Mouse (Mus musculus): ENCODE data around the gene Ttc6. TPM values are rescaled to one million over a fixed set of nuclear protein-coding genes. Genes with fewer than 3 reads are reported as not detected.

The Ttc6 gene
- polyA plus RNA-seq, 1 experiment from 2014 or later, result 0.78 TPM

- ATAC-seq (ENCODE audit: low FRiP score, low read depth), result no peak
- H3K36me3 ChIP-seq, result no peaks in the 10 kb centered on the region
- H3K9me3 ChIP-seq, result no peaks in the 10 kb centered on the region
- H3K4me3 ChIP-seq, result peak overlapping the region; percentile 13
- H3K27ac ChIP-seq (replicated peaks), result no peak overlapping the region
- H3K4me2 ChIP-seq, result peak overlapping the region; percentile 41
- H3K9ac ChIP-seq, result no peak overlapping the region
- H3K27me3 ChIP-seq, result peaks cover 85% of the 10 kb centered on the region
- 0 out of 2 replicates have a peak, but pooled peaks cover 8% of the 10 kb centered on the region for H3K4me1 ChIP-seq (replicated peaks)
- under 1% methylated on average over 63 of the region's 63 CpGs for WGBS
Observed at GRCm38 (mm10) chr12:57538588-57539550, 25.0 kb upstream of the Ttc6 start.

DNA sequence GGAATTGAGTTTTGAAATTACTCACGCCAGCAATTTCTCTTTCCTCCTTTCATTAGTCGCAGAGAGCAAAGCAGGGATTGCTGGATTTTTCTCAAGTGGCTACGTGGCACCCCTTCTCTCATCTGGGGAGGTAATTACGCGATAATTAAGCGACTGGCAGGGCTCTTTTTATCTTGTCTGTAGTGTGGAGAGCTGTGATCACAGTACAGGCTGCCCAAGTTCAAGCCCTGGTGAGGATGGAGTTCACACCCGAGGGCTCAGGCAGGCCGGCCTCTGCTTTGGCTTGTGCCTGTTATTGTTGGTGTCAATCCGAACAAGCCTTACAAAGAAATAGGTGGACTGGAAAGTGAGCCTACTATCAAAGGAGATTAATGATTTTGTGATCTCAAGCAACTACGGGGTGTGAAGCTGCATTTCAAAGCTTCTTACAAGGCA is 24.3 kb upstream of the Ttc6 start:
- Histone ChIP-seq H3K9me3 (no peaks in the 10 kb centered on the region), H3K4me3 (no peak overlapping the region), H3K9ac (no peak overlapping the region), H3K4me1 (replicated peaks) (0 out of 2 replicates have a peak, but pooled peaks cover 8% of the 10 kb centered on the region), H3K27ac (replicated peaks) (no peak overlapping the region), H3K4me2 (no peak overlapping the region), H3K27me3 (peaks cover 85% of the 10 kb centered on the region), H3K36me3 (no peaks in the 10 kb centered on the region)
- no peak for ATAC-seq (ENCODE audit: low FRiP score, low read depth)
- WGBS, result 1% methylated on average over 10 of the region's 10 CpGs

DNA sequence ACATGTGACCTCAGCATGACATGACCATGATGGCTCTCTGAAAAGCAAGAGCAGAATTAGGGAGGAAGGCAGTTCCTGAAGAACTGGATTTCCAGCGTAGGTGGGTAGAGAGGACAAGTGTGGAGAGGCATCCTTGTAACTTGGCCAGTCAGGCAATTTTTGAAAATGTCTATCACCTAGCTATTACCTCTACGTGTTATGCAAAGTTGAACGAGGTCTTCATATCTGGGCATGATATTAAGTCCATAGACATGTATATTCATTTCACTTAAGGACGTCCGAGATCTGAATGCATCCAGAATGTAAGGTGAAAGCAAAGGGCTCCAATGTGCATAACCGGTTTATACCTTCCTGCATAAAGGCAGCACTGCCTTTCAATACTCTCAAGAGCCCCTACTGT is 22.8 kb upstream of the Ttc6 start:
- 6% methylated on average over 6 of the region's 6 CpGs for WGBS
- Histone ChIP-seq H3K36me3 (no peaks in the 10 kb centered on the region), H3K27me3 (peaks cover 85% of the 10 kb centered on the region), H3K4me2 (no peak overlapping the region), H3K9ac (no peak overlapping the region), H3K4me3 (no peak overlapping the region), H3K27ac (replicated peaks) (no peak overlapping the region), H3K4me1 (replicated peaks) (peaks cover 19% of the 10 kb centered on the region), H3K9me3 (no peaks in the 10 kb centered on the region)
- no peak for ATAC-seq (ENCODE audit: low FRiP score, low read depth)

DNA sequence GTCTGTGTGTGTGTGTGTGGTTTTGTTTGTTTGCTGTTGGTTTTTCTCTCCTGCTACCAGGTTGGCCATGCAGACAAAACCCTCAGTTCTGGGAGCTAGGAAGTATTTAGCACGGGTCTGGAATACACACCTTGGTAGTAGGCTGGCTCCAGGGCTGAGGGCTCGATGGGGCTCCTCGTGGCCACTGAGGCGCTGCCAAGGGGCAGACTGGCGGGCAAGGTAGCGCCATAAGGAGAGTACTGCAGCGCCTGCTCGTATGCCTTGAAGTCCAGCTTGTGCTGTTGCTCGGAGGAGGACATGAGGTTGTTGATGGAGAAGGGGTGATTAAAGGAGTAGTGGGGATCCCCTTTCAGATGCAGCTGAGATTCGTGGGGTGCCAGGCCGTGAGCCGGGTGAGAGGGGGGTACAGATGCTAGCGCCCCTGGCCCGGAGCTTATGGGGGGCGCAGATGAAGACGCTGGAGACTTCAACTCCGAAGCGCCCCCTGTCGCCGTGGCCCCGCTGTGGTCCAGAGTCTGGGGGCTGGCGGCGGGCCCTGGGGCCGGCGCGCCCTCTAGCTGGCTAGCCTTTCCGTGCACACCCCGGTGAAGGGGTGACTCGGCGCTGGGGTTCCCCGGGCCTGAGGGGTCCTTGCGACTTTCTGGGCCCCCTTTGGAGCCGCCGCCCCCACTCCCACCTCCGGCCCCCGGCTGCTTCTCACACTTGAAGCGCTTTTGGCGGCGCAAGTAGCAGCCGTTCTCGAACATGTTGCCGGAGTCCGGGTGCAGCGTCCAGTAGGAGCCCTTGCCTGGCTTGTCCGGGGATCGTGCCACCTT is 21.8 kb upstream of the Ttc6 start:
- peaks cover 23% of the 10 kb centered on the region for H3K4me1 ChIP-seq (replicated peaks)
- under 1% methylated on average over 46 of the region's 46 CpGs for WGBS
- no peaks in the 10 kb centered on the region for H3K36me3 ChIP-seq
- H3K27ac ChIP-seq (replicated peaks), result no peak overlapping the region
- H3K9ac ChIP-seq, result no peak overlapping the region
- ATAC-seq (ENCODE audit: low FRiP score, low read depth), result no peak
- peaks cover 85% of the 10 kb centered on the region for H3K27me3 ChIP-seq
- no peaks in the 10 kb centered on the region for H3K9me3 ChIP-seq
- no peak overlapping the region for H3K4me3 ChIP-seq
- no peak overlapping the region for H3K4me2 ChIP-seq

GRCm38 (mm10) chr12:57542746-57543626 is 20.9 kb upstream of the Ttc6 start:
- Histone ChIP-seq H3K4me2 (no peak overlapping the region), H3K36me3 (no peaks in the 10 kb centered on the region), H3K4me3 (no peak overlapping the region), H3K27me3 (peaks cover 89% of the 10 kb centered on the region), H3K9me3 (no peaks in the 10 kb centered on the region), H3K4me1 (replicated peaks) (peaks cover 23% of the 10 kb centered on the region), H3K27ac (replicated peaks) (no peak overlapping the region), H3K9ac (no peak overlapping the region)
- no peak for ATAC-seq (ENCODE audit: low FRiP score, low read depth)
- under 1% methylated on average over 63 of the region's 63 CpGs for WGBS

DNA sequence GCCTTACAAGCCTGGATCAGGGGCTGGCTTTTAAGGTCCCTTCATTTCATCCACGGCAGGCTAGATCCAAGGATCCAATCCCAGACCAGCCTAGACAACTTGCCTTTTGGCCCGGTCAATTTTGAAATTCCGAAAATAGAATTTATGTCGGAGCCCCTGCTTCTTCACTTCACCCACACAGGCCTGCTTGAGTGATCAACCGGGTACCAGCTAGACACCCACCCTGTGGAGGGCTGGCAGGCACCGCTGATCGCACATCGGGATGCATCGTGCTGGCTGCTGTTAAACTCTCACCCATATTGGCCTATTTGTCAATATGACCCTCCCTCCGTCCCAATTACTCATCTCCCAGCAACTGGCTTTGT is 20.3 kb upstream of the Ttc6 start:
- Histone ChIP-seq H3K4me2 (no peak overlapping the region), H3K27ac (replicated peaks) (no peak overlapping the region), H3K4me3 (no peak overlapping the region), H3K4me1 (replicated peaks) (peaks cover 23% of the 10 kb centered on the region), H3K27me3 (peaks cover 90% of the 10 kb centered on the region), H3K9me3 (no peaks in the 10 kb centered on the region), H3K36me3 (no peaks in the 10 kb centered on the region), H3K9ac (no peak overlapping the region)
- WGBS, result 2% methylated on average over 10 of the region's 10 CpGs
- ATAC-seq (ENCODE audit: low FRiP score, low read depth), result no peak

GRCm38 (mm10) chr12:57544641-57545370 is 19.1 kb upstream of the Ttc6 start:
- peak overlapping the region; percentile 35 for H3K4me3 ChIP-seq
- peaks cover 18% of the 10 kb centered on the region for H3K4me1 ChIP-seq (replicated peaks)
- H3K27ac ChIP-seq (replicated peaks), result no peak overlapping the region
- H3K36me3 ChIP-seq, result no peaks in the 10 kb centered on the region
- no peak for ATAC-seq (ENCODE audit: low FRiP score, low read depth)
- H3K9me3 ChIP-seq, result no peaks in the 10 kb centered on the region
- peak overlapping the region; percentile 72 for H3K4me2 ChIP-seq
- H3K9ac ChIP-seq, result no peak overlapping the region
- under 1% methylated on average over 31 of the region's 31 CpGs for WGBS
- H3K27me3 ChIP-seq, result peaks cover 91% of the 10 kb centered on the region

- H3K27ac ChIP-seq (replicated peaks), result no peak overlapping the region
- WGBS, result 0% methylated on average over 63 of the region's 106 CpGs
- peak overlapping the region; percentile 72 for H3K4me2 ChIP-seq
- H3K27me3 ChIP-seq, result peaks cover 96% of the 10 kb centered on the region
- H3K4me1 ChIP-seq (replicated peaks), result peaks cover 18% of the 10 kb centered on the region
- no peak overlapping the region for H3K9ac ChIP-seq
- H3K4me3 ChIP-seq, result peak overlapping the region; percentile 35
- H3K9me3 ChIP-seq, result no peaks in the 10 kb centered on the region
- ATAC-seq (ENCODE audit: low FRiP score, low read depth), result peak; percentile 57; the same call in 1 of the 2 replicates
- no peaks in the 10 kb centered on the region for H3K36me3 ChIP-seq
Observed at GRCm38 (mm10) chr12:57545371-57546241, 18.3 kb upstream of the Ttc6 start.

GRCm38 (mm10) chr12:57546415-57547201 is 17.3 kb upstream of the Ttc6 start, which contains the start of gene Foxa1:
Foxa1 (minus strand) TSS chr12:57546916.
- no peak for ATAC-seq (ENCODE audit: low FRiP score, low read depth)
- H3K4me3 ChIP-seq, result peak within 1 kb of the TSS; percentile 35
- no peak within 1 kb of the TSS for H3K9ac ChIP-seq
- H3K36me3 ChIP-seq, result no peaks in the 10 kb centered on the region
- H3K4me2 ChIP-seq, result peak within 1 kb of the TSS; percentile 72
- H3K27ac ChIP-seq (replicated peaks), result no peak within 1 kb of the TSS
- under 1% methylated on average over 32 of the region's 32 CpGs for WGBS
- H3K9me3 ChIP-seq, result no peaks in the 10 kb centered on the region
- peaks cover 18% of the 10 kb centered on the region for H3K4me1 ChIP-seq (replicated peaks)
- peaks cover 96% of the 10 kb centered on the region for H3K27me3 ChIP-seq

DNA sequence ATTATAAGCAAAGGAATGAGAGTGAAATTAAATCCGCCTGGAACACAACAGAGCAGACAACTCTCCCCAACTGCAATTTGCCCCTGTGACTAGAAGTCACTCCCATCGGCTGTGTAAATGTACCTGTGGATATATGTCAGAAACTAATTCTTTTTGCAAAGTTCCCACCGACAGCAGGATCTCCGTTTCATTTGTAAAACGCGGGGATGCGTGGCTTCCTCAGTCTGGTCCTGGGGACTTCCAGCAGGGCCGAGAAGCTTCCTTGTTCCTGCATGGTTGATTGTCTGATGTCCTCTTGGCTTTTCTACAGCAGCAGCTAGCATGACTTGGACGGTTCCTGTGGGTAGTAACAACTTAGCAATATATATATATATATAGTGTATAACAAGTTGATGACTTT is 16.0 kb upstream of the Ttc6 start:
- Histone ChIP-seq H3K36me3 (no peaks in the 10 kb centered on the region), H3K4me3 (no peak overlapping the region), H3K27me3 (peaks cover 97% of the 10 kb centered on the region), H3K9ac (no peak overlapping the region), H3K9me3 (no peaks in the 10 kb centered on the region), H3K27ac (replicated peaks) (no peak overlapping the region), H3K4me1 (replicated peaks) (peaks cover 15% of the 10 kb centered on the region), H3K4me2 (no peak overlapping the region)
- no peak for ATAC-seq (ENCODE audit: low FRiP score, low read depth)
- WGBS, result 2% methylated on average over 9 of the region's 9 CpGs
